ENCODE assay signal across 13 mouse cellular contexts in the genomic region with DNA sequence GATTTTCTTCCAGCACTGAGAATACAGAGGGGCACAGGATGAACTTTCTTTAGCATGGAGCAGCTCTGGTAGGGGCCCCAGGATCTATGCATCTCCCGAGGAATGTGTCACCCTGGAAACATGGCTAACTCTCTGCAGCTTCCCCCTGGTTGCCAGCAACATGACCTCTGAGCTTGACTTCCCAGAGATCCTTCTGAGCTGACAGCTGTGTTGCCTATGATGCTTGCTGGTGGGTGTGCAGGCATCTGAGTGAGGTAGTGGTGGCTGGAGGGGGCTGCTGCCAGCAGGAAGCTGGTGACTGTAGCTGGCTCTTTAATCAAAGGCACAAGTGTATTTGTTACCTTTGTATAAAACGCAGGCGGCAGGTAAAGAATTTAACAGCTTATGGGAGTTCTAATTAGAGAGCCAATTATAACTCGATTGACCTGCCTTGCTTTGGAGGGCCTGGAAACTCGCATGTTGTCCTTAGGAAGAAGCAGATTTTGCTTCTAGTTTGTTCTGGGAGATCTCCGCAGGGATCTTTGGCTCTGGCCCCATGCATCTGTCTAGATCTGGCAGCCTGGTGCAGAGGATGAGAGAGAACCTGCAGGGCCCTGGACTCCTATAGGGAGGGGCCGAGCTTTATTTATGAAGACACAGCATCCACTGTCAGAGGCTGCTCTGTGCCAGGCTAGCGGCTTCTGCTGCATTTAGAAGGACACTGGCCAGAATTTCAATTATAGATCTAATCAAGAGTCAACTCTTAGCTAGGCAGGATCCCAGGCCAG.
DNase-seq lines count a peak whose midpoint lies in the region; ATAC-seq and TF ChIP-seq lines count a peak whose summit lies in the region.
"Had no signal": no experiment of that assay in that cellular context is flagged by ENCODE, and none has a peak within 500 bp of the region (broad histone marks: within the 10 kb centered on the region; RNA-seq: fewer than 3 reads in every experiment).

No protein-coding gene starts in this region.

- no peak for TF ChIP-seq CTCF in cerebellum, adult 2 months (IDR thresholded peaks at IDR 0.05; ENCODE audit: borderline replicate concordance, insufficient read depth, low read depth, low read length)
- TF ChIP-seq CTCF in cortical plate, adult 2 months (IDR thresholded peaks at IDR 0.05; ENCODE audit: extremely low read depth, insufficient read depth, low read length) = no peak
- TF ChIP-seq CTCF in kidney, adult 2 months (conservative IDR thresholded peaks at IDR 0.05; ENCODE audit: insufficient read depth, insufficient read length, low read depth, low read length) = no peak

- no peak overlapping the region for H3K4me2 ChIP-seq in midbrain, embryonic 13.5 days (replicated peaks)
- H3K4me2 ChIP-seq: limb, embryonic 15.5 days had no signal

- DNase-seq in left cerebral cortex, postnatal 4 days = peak; percentile 84
- no peak for DNase-seq in left cerebral cortex, adult 8-10 months (ENCODE audit: low spot score in 2 of 2)
- peak; percentile 71 to 74 for DNase-seq in cerebellum, adult 2 months
- no peak for DNase-seq in adrenal gland, adult 8-10 months
- no peak for DNase-seq in thymus, postnatal 10 days (ENCODE audit: low spot score in 2 of 2)
- no peak for DNase-seq in kidney, adult 2 months
- DNase-seq: thymus, postnatal 4 days had no signal

- H3K36me3 ChIP-seq in midbrain, embryonic 13.5 days = peaks cover 11% of the 10 kb centered on the region
- H3K36me3 ChIP-seq in kidney, adult 2 months (ENCODE audit: control insufficient read depth, insufficient read depth, low read length) = no peaks in the 10 kb centered on the region

- H3K4me1 ChIP-seq in cerebellum, adult 2 months (ENCODE audit: control insufficient read depth, insufficient read depth, low read length) = peaks cover 47% of the 10 kb centered on the region
- H3K4me1 ChIP-seq in cortical plate, adult 2 months (ENCODE audit: control insufficient read depth, insufficient read depth, low read length) = peaks cover 21% of the 10 kb centered on the region
- peaks cover 81% of the 10 kb centered on the region for H3K4me1 ChIP-seq in midbrain, embryonic 13.5 days (replicated peaks)
- H3K4me1 ChIP-seq in kidney, adult 2 months (ENCODE audit: control insufficient read depth, insufficient read depth, low read length) = no peaks in the 10 kb centered on the region

- TF ChIP-seq POLR2A in cerebellum, adult 2 months (IDR thresholded peaks at IDR 0.05; ENCODE audit: borderline replicate concordance, insufficient read depth, low read length) = no peak
- no peak for TF ChIP-seq POLR2A in cortical plate, adult 2 months (IDR thresholded peaks at IDR 0.05; ENCODE audit: extremely low read depth, insufficient read depth, low read length)
- TF ChIP-seq POLR2A in kidney, adult 2 months (IDR thresholded peaks at IDR 0.05; ENCODE audit: low read depth, low read length) = no peak

- 15% methylated on average over 8 of the region's 8 CpGs for WGBS in cerebellum, adult 2 months
- 54% methylated on average over 8 of the region's 8 CpGs for WGBS in midbrain, embryonic 13.5 days
- 86% methylated on average over 8 of the region's 8 CpGs for WGBS in kidney, adult 2 months

- H3K9me3 ChIP-seq in midbrain, embryonic 13.5 days = no peaks in the 10 kb centered on the region
- H3K9me3 ChIP-seq: limb, embryonic 15.5 days had no signal

- no peaks in the 10 kb centered on the region for H3K27me3 ChIP-seq in cerebellum, adult 2 months (ENCODE audit: control insufficient read depth, insufficient read depth, low read length)
- no peaks in the 10 kb centered on the region for H3K27me3 ChIP-seq in midbrain, embryonic 13.5 days
- H3K27me3 ChIP-seq in kidney, adult 2 months (replicated peaks; ENCODE audit: control insufficient read depth, insufficient read depth, low read length) = no peaks in the 10 kb centered on the region
- H3K27me3 ChIP-seq: limb, embryonic 15.5 days had no signal

- 0 out of 2 replicates have a peak overlapping the region, but pooled peaks have one; percentile 7 for H3K9ac ChIP-seq in midbrain, embryonic 13.5 days (replicated peaks)
- H3K9ac ChIP-seq: limb, embryonic 15.5 days had no signal

- no peak overlapping the region for H3K4me3 ChIP-seq in cerebellum, adult 2 months (replicated peaks; ENCODE audit: insufficient read depth, low read depth, low read length)
- H3K4me3 ChIP-seq in cortical plate, adult 2 months (ENCODE audit: insufficient read depth, low read length) = no peak overlapping the region
- H3K4me3 ChIP-seq in midbrain, embryonic 13.5 days (replicated peaks) = no peak overlapping the region
- H3K4me3 ChIP-seq in kidney, adult 2 months (ENCODE audit: insufficient read depth, low read depth, low read length) = no peak overlapping the region
- H3K4me3 ChIP-seq: erythroblast, embryonic 14.5 days; heart, adult 2 months; limb, embryonic 15.5 days had no signal

- peak overlapping the region; percentile 24; the same call in 1 of the 2 replicates for H3K27ac ChIP-seq in cerebellum, adult 2 months (ENCODE audit: insufficient read depth, low read length)
- H3K27ac ChIP-seq in cortical plate, adult 2 months (ENCODE audit: insufficient read depth, low read length) = peak overlapping the region; percentile 52
- H3K27ac ChIP-seq in midbrain, embryonic 13.5 days = peak overlapping the region; percentile 87
- H3K27ac ChIP-seq in kidney, adult 2 months (ENCODE audit: insufficient read depth, low read depth, low read length) = no peak overlapping the region
- H3K27ac ChIP-seq: heart, adult 2 months; limb, embryonic 15.5 days had no signal

- ATAC-seq in midbrain, embryonic 13.5 days = peak; percentile 49
- ATAC-seq: lung, postnatal 0 days had no signal

- intact Hi-C loops in left cerebral cortex, postnatal 4 days (cut with DNase I) = no loop called here

Comparison
In these comparisons a context has a peak if more than half of its experiments do, and no peak if none do; other contexts are left out.
1. DNase-seq: peak in left cerebral cortex, postnatal 4 days (single experiment) and cerebellum, adult 2 months (2 of 2); none in left cerebral cortex, adult 8-10 months (0 of 2), adrenal gland, adult 8-10 months (single experiment), thymus, postnatal 10 days (0 of 2) and kidney, adult 2 months (single experiment).